Mouse (Mus musculus) stomach, postnatal 0 days (tissue): ENCODE results near the gene Aftph.

ENCODE experiments used
- CTCF ChIP-seq: IDR thresholded peaks from 2 replicates; pipeline ENCODE4 v1.5.1; 2016; ENCODE audit warnings: antibody characterized with exemption, low read depth, mild to moderate bottlenecking, moderate library complexity
- EP300 ChIP-seq: optimal IDR thresholded peaks from 2 replicates; pipeline ENCODE3; 2016; ENCODE audit warnings: antibody characterized with exemption

DNA sequence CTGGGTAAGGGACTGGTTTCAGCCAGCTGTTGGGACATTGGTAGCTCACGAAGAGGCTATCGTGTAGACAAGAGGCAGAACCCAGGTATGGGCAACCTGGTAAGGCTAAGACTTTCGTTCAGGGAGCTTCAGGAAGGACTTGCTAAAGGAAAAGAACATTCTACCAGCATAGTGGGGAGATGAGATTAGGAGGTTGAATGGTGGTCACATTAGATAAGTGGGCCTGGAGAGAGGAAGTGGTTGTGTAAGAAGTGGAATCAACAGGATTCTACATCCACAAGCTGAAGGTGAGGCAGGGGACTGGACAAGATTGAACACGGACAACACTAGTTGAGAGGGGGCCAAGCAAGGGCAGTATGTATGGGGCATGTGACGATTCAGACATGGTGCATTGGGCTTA lies 59.7 kb downstream of the Aftph start:
- no peak for TF ChIP-seq CTCF
- no peak for TF ChIP-seq EP300
